Mouse (Mus musculus): Measurements from ENCODE around the gene Atp2a1. TPM values are rescaled to one million over a fixed set of nuclear protein-coding genes. Genes with fewer than 3 reads are reported as not detected.
"Not testable (repeated sequence)": the region's sequence is repeated elsewhere in the genome, so short reads cannot be mapped to it uniquely, and the experiment has no call there.

Atp2a1 gene
- under 1 TPM in 1 of 2 experiments, not detected in 1; 0.12 TPM for total RNA-seq (2021)

DNA sequence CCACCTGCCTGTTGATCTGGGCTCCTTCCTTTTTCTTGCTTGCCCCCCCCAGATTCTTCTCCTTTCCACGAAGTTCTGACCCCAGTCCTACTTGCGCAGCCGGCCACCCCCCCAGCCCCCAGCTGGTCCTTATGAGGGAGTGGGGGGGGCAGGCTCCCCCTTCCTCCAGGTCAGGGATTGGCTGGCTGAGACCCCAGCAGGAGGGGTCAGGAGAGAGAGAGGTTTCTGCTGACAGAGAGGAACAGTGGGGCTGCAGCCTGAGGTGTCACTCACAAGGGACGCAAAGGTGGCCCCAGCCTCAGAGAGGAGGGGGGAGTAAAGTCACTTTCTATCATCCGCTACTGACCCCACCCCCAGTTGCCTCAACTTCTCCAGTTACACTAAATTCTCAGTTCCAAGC, at the start of gene Atp2a1:
Atp2a1 (minus strand) TSS at position 105 of the 400 bp plus-strand sequence.
- DNase-seq: no peak
- intact Hi-C loops (cut with DNase I): no loop called here

- no peak for DNase-seq
- intact Hi-C loops (cut with DNase I): no loop called here
Observed at GRCm38 (mm10) chr7:126511287-126511686, 48.4 kb upstream of the Atp2a1 start.

GRCm38 (mm10) chr7:126507126-126507778, 44.3 kb upstream of the Atp2a1 start:
- intact Hi-C loops (cut with DNase I): no loop called here
- DNase-seq: no peak

GRCm38 (mm10) chr7:126504913-126505312, 42.0 kb upstream of the Atp2a1 start:
- intact Hi-C loops (cut with DNase I): no loop called here
- no peak for DNase-seq

DNA sequence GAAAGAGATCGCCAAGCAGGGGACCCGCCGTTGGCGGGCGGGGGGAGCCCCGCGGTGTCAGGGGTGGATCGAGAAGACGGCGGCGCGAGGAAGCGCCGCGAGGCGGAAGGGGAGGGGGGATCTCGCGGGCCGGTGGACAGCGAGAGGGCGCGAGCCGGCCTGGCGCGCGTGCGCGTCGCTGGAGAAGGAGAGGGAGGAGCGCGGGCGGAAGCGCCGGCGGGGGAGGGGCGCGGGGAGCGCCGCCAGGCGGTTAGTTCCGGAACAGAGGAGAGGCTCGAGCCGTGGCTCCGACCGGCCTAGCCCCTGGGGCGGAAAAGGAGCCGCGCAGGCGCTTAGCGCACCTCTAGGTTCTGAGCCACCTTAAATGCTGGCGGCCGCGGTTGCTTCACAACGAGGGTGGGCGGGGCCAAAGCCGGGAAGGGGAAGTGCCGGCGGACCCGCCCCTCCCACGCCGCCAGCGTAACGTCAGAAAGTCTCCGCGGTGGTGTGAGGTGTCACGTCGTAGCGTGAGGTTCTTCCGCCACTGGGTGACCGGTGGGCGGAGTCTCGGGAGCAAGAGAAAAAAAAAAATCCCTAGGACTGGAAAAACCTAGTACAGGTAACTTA, 40.5 kb upstream of the Atp2a1 start, which contains the start of gene Atxn2l:
Atxn2l (minus strand) TSS at position 165 of the 606 bp plus-strand sequence.
- intact Hi-C loops (cut with DNase I): no loop called here
- peak; percentile 100 for DNase-seq

DNA sequence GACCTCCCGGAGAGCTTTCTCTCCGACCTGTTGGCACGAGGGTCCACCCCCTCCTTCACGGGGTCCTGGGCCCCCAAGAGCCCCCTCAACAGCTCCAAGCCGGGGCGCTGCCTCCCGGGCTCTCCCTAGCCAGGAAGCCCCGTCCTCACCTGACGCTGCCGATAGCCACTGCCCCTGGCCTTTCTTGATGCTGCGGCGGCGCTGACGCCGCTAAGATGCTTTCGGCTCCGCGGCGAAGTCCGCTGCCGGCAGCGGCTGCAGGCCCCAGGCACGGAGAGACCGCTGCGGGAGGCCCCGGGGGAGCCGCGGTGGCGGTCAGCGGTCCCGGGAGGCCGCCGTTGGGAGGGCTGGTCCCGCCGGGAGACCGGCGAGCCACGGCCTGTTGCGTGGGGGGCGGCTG, 39.8 kb upstream of the Atp2a1 start:
- DNase-seq: no peak
- intact Hi-C loops (cut with DNase I): no loop called here

DNA sequence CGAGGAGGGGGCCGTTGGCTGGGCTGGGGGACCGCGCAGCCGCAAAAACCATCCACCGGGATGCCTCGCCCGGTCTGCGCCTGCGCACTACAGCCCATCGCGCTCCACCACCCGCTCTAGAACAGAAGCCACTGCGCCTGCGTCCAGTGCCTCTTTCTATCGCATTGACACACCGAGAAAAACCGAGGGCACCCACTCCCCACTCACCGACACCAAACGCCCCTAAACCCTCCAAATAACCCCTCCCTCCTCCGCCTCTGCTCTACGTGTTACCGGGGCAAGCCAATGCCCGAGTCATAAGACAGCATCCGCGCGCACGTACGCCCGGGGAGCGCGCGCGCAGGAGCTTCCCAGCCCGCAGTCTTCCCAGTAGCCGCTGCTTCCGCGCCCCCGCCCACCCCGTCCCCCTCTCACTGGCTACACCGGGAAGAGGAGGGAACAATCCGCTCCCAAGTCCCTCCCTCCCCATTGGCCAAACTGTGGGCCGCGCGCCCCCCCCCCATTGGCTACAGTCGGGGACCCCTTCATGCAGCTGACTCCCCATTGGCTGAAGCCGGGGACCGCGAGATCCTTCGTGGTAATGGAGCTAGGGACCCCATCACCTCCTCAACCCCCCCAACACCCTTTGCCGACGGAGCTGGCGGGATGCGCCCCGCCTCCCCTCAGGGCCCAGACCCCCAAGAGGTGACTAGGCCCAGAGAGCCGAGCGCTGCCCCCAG, 39.3 kb upstream of the Atp2a1 start:
- intact Hi-C loops (cut with DNase I): no loop called here
- peak; percentile 99 for DNase-seq

DNA sequence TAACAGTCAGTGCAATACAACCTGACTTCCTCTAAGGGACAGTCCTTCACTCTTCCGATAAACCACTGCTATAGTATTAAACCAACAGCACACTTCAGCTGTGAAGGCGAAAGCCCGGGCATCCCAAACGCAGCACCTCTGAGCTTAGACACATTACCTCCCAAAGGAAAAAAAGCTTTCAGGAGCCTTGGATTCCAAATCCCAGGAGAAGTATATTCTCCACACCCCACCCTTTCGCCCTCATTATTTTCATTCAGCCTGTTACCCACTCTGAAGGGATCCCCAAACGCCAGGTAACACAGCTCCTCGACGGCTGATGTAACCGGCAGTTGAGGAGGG, 38.7 kb upstream of the Atp2a1 start:
- no peak for DNase-seq
- intact Hi-C loops (cut with DNase I): no loop called here

- DNase-seq: no peak
- intact Hi-C loops (cut with DNase I): no loop called here
Observed at GRCm38 (mm10) chr7:126499416-126499815, 36.5 kb upstream of the Atp2a1 start.

- intact Hi-C loops (cut with DNase I): no loop called here
- no peak for DNase-seq
Observed at GRCm38 (mm10) chr7:126497966-126498365, 35.1 kb upstream of the Atp2a1 start.

GRCm38 (mm10) chr7:126496475-126496874, 33.6 kb upstream of the Atp2a1 start:
- intact Hi-C loops (cut with DNase I): no loop called here
- DNase-seq: no peak

GRCm38 (mm10) chr7:126494120-126494519, 31.2 kb upstream of the Atp2a1 start:
- intact Hi-C loops (cut with DNase I): no loop called here
- no peak for DNase-seq

DNA sequence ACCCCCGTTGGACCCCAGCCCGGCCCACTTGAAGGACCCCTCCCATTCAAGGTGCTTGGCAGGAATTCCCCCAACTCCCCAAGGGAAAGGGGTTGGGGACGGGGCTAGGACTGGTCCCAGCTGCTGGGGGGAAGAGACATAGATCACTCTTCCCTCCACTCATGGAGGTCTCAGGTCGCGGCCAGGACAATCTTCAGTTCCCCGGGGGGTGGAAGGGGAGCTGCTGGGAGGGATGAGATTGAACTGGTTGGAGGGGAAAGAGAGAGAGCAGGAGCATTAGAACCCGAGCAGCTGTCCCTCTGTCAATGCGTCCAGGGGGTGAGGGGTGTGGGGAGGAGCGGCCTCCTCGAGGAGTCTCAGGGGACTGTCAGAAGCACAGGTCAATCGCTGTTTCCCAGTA, 29.1 kb upstream of the Atp2a1 start:
- intact Hi-C loops (cut with DNase I): no loop called here

DNA sequence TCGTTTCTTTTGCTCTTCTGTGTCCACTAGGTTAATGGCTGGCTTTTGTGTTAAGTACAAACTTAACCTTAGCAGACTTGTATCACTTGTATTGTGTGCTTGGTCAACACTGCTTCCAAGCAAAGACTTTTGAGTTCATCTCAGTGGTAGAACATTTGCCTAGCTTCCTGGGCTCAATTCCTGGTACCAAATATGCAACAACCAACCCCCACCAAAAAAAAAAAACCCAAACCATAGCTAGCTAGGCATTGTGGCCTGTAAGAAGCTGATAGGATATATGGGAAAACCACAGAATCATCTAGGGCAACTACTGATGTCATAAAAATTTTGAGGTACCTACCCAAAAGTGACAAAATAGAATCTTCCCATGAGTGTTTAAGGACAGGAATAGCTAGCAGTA, 28.1 kb upstream of the Atp2a1 start:
- intact Hi-C loops (cut with DNase I): no loop called here

More for the DNA sequence above, 29.1 kb upstream of the Atp2a1 start:
- DNase-seq: peak; percentile 45

GRCm38 (mm10) chr7:126487617-126488385, 24.9 kb upstream of the Atp2a1 start:
- intact Hi-C loops (cut with DNase I); DNase-seq: not testable (repeated sequence)

More for the DNA sequence above, 28.1 kb upstream of the Atp2a1 start:
- DNase-seq: no peak

DNA sequence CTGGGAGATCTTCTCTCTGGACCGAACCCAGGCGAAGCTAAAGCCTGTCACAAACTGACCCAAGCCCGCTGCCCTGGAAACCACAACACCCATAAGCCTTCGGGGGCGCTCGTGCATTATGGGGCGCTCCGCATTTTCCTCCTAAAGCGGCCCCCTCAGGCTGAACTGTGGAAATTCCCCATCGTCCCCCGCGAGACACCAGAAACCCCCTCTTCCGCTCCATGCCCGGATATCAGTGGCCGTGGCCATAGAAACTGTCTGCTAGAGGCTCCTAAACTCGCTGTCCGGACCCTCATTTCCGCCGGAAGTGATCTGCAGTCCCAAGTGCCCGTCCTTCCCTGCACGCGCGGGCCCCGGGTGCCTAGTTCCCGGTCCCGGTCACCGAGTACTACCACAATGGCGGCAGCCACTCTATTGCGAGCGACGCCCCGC, 24.2 kb upstream of the Atp2a1 start, which contains the start of gene Tufm:
Tufm (plus strand) TSS at position 310 of the 432 bp plus-strand sequence.
- intact Hi-C loops (cut with DNase I): no loop called here

GRCm38 (mm10) chr7:126482392-126482871, 19.5 kb upstream of the Atp2a1 start:
- intact Hi-C loops (cut with DNase I): no loop called here
- DNase-seq: peak; percentile 70

More for the DNA sequence above, 24.2 kb upstream of the Atp2a1 start, which contains the start of gene Tufm:
- DNase-seq: peak; percentile 97

DNA sequence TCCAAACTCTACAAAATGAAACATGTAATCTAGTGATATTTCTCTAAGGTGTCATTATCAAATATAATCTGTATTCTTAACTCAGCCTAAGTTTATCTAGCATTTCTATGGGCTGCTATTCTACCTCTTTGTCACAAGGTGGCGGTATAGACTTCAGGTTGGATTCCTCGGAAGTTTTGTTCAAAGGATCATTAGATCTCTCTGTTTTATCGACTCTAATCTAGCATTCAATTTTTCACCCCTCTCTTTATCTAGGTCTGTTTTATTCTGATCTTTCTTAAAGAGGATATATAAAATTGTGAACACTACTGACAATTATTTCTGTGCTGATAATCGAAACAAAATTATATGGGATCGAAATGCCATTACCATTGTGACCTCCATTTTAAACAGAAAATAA, 18.8 kb upstream of the Atp2a1 start:
- intact Hi-C loops (cut with DNase I): loop anchor here (2.0 kb wide), 1 partner anchor 47 kb away; no protein-coding TSS in a partner anchor
- DNase-seq: no peak

DNA sequence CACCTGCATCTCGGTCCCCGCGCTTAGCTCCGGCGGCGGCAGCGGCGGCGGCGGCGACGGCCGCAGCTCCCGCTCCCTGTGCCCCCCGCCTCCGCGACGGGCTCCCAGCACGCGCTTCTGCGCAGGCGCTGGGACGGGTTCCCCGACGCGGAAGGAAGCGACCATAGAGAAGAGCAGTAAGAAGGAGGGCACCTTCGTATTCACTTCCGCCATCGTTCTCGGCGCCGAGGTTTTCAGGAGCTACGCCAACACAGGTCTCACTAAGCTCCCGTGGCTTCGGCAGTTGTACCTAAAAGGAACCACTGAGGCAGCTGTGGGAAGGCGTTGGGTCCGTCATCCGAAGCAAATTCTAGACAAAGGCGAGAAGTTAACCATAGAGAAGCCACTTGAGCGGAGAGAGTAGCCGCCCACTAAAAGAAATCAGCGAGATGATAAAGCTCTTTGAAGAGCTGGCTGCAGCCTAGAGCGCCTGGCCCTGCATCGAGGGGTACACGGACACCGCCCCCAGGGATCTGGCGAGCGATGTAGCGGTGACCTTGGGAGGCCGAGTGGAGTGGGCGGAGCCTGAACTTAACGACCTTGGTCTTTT, 12.2 kb upstream of the Atp2a1 start, which contains the start of gene Sh2b1:
Sh2b1 (minus strand) TSS at position 432 of the 589 bp plus-strand sequence.
- intact Hi-C loops (cut with DNase I): no loop called here
- DNase-seq: peak; percentile 94

DNA sequence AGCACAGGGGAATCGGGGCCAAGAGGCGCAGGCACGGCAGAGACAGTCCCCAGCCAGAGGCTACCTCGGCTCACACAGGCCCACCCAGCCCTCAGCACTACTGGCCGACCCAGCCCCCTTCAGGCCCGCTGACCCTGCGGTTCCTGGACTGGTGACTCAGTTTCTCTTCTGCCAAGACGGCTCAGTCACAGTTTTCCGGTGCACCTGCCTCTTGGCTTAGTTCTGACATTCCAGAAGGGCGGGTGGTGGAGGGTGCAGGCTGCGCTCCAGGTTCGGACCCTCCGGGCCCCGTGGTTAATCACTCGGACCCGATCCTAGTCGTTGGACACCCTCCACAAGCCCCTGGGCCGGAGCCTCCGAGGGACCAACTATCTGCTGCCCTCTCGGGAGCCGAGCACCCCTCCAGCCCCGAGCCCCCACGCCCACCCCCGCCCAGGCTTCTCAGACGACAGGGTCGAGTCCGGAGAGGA, 11.6 kb upstream of the Atp2a1 start:
- DNase-seq: no peak
- intact Hi-C loops (cut with DNase I): no loop called here
